Mouse (Mus musculus) left cerebral cortex, adult 2 months (tissue): ENCODE measurements at regions not wholly inside any gene's neighbourhood (a gene's known extent, or its start where the extent isn't known, plus 50 kb on each side); places are given as distances from the start of the nearest gene placed in this dataset.

Experiments used
- DNase-seq, 2 experiments: peaks; one replicate each; pipeline ENCODE4 v3.0.0; 2021 to 2022; ENCODE audit warnings: low spot score in 2 of 2, mixed read lengths in 1 of 2; ENCODE audit errors: extremely low spot score in 1 of 2
- H3K27ac ChIP-seq: fragments of 200-600 bp; 2 replicates; pipeline ENCODE4 v1.8.1; 2022
- H3K4me3 ChIP-seq: fragments of 200-600 bp; 2 replicates; pipeline ENCODE4 v1.8.1; 2022
- CTCF ChIP-seq: fragments of 200-600 bp; IDR thresholded peaks from 2 replicates; pipeline ENCODE4 v1.8.1; 2022; ENCODE audit warnings: antibody characterized with exemption, mild to moderate bottlenecking, moderate library complexity
- intact Hi-C: fragments of 180-260 bp; cut with DNase I; formaldehyde crosslinking; loops from one replicate; pipeline ENCODE4 v1.15.1; 2025

- H3K4me3 ChIP-seq: no peak overlapping the region
- no peak overlapping the region for H3K27ac ChIP-seq
- intact Hi-C loops: no loop called here
- no peak for TF ChIP-seq CTCF
- no peak for DNase-seq
Measured at GRCm38 (mm10) chr8:103235614-103236013, 450.2 kb upstream of the Cdh11 start.

GRCm38 (mm10) chr8:103238456-103238970, 453.1 kb upstream of the Cdh11 start:
- no peak for DNase-seq
- no peak overlapping the region for H3K27ac ChIP-seq
- intact Hi-C loops: no loop called here
- no peak for TF ChIP-seq CTCF
- no peak overlapping the region for H3K4me3 ChIP-seq

GRCm38 (mm10) chr8:103244169-103244568, 458.7 kb upstream of the Cdh11 start:
- DNase-seq: no peak
- H3K4me3 ChIP-seq: no peak overlapping the region
- no peak for TF ChIP-seq CTCF
- H3K27ac ChIP-seq: no peak overlapping the region
- intact Hi-C loops: no loop called here

DNA sequence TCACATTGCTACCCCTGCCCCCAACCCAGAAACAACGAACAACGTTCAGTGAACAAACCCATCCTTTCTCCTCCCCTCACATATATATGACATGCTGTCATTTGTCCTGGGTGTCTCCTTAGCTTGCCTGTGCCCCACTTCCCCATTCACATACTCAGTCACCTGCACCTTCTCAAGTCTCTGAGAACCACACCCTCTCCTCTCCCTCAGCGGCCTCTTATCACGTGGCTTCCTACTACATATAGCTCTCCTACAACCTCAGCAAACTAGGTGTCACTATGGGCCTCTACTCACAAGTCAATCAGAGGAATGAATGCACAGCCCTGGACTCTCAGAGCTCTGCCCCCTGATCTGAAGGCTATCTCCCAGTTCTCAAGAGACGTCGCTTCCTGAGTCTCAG, 459.2 kb upstream of the Cdh11 start:
- H3K4me3 ChIP-seq: no peak overlapping the region
- no peak for DNase-seq
- no peak for TF ChIP-seq CTCF
- H3K27ac ChIP-seq: no peak overlapping the region
- intact Hi-C loops: no loop called here

DNA sequence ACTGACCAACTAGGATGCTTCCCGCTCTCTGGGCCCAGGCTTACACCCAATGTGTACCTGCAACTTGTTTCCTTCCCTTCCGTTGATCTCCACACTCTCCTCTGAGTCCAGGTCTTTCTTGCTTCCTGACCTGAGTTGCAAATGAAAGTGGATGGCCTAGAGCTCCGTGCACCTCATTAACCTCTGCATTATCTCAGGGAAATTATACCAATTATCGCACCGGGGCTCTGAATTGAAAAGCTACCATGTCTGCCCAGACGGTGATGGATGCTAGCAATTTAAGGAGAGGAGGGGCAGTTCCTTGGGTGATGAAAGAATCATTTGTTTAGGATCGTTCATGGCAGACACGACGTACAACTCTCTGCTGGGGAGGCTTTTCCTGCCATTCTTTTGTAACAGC, 460.4 kb upstream of the Cdh11 start:
- Histone ChIP-seq H3K27ac (no peak overlapping the region), H3K4me3 (no peak overlapping the region)
- TF ChIP-seq CTCF: no peak
- no peak for DNase-seq
- intact Hi-C loops: no loop called here

DNA sequence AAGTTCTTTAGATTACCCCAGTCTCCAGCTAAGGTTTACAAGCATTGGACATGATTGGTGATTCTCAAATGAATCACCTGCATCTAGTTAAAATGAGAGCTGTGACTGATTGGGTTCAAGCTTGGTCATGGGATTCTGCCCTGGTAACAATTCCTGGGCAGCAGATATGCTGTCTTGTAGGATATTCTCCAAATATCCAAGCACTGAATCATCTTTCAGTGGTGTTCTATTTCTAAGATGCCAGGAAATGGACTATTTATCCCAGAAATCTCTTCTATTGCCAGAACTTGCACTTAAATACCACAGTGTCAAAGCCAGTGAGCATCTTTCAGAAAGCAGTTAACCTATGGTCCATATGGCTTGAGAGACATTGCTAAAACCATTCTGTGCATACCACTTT, 475.8 kb upstream of the Cdh11 start:
- TF ChIP-seq CTCF: no peak
- intact Hi-C loops: no loop called here
- no peak for DNase-seq
- H3K27ac ChIP-seq: no peak overlapping the region
- no peak overlapping the region for H3K4me3 ChIP-seq

DNA sequence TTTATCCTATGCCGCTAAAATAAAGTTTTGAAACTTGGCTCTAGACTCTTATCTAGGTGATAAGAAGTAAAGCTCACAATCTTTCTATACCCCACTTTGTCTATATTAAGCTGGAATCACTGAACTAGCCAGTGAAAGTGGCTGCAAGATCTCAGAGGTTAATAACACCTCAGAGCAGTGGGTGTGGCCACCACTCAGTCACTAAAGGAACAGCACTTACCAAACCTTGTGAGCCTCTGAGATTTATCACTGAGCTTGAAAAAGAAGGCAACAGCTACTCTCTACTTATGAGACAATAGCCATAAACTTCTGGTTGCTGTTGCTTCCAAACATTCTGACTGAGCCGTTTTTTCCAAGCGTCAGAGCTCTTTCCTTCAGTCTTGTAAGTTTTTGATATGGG, 484.6 kb upstream of the Cdh11 start:
- TF ChIP-seq CTCF: no peak
- DNase-seq: no peak
- intact Hi-C loops: no loop called here
- H3K27ac ChIP-seq: no peak overlapping the region
- H3K4me3 ChIP-seq: no peak overlapping the region

DNA sequence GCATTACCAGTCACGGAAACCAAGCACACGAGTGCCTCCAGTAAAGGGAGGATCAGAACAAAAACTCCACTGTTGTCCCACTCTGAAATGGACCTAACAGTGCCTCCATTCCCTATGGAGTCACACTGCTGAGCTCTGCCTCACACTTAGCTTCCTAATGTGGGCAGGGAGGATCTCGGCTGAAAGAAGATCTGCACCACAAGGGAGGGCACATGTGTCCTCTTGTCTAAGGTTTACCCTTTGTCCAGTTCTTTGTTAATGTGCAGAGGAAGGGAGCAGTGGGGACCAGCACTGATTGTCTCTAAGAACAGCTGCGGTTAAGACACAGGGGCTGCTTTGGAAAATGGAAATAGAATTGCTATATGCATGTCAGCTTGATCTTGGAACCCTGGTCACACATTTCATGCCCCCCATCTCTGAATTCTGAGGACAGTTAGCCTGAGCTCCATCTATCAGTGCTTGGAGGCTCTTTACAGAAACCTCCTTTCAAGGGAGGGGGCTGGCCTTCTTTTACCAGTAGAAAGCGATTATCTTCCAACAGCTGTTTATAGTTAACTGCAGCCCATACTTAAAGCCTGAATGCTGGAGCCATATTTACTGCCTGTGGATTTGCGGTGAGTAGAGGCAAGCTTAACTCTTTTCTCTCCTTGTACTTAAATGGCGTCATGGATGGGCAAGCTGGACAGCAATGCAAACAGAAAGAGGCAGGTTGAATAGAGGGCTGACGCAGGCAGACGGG, 485.5 kb upstream of the Cdh11 start:
- TF ChIP-seq CTCF: no peak
- no peak overlapping the region for H3K4me3 ChIP-seq
- intact Hi-C loops: no loop called here
- no peak for DNase-seq
- H3K27ac ChIP-seq: no peak overlapping the region

DNA sequence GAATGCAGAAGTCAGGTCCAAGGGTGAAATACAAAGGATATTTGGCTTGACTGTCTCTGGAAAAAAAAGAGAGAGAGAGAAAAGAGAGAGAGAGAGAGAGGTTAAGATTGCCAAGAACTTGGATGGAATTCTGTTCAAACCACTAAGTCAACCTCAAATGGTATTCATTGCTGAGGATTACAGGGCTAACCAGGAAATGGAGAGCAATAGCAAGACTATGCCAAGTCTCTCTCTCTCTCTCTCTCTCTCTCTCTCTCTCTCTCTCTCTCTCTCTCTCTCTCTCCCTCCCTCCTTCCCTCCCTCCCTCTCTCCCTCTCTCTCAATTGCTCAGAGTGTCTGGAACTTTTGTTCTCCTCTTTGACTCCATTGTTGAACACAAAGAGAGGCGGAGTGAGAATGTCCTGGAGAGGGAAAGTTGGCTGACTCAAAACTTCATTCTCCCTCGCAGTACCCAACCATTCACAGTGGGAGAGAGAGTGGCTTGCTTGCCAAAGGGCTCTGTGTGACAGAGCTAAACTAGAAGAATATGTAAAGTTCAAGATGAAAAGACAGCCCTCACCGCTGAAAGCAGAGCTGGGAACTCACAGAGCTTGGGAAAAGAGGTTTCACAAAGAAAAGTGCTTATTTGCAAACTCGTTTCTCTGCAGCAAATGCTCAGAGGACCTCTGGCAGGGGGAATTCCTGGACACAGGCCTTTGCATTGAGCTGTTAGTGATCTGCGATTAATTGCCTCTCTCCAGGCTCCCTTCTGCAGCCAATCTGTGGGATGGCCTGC, 487.1 kb upstream of the Cdh11 start:
- H3K4me3 ChIP-seq: no peak overlapping the region
- DNase-seq: peak in 1 of 2 experiments; percentile 17

GRCm38 (mm10) chr8:103273476-103273875, 488.0 kb upstream of the Cdh11 start:
- TF ChIP-seq CTCF: no peak
- intact Hi-C loops: no loop called here
- DNase-seq: no peak
- Histone ChIP-seq H3K4me3 (no peak overlapping the region), H3K27ac (no peak overlapping the region)

More for the DNA sequence above, 487.1 kb upstream of the Cdh11 start:
- no peak for TF ChIP-seq CTCF
- no peak overlapping the region for H3K27ac ChIP-seq
- intact Hi-C loops: loop anchor here (1.0 kb wide), 1 partner anchor 42 kb away; no protein-coding TSS in a partner anchor

- intact Hi-C loops: no loop called here
- no peak overlapping the region for H3K4me3 ChIP-seq
- DNase-seq: no peak
- no peak for TF ChIP-seq CTCF
- no peak overlapping the region for H3K27ac ChIP-seq
Measured at GRCm38 (mm10) chr8:103281801-103282200, 496.4 kb upstream of the Cdh11 start.

- no peak overlapping the region for H3K4me3 ChIP-seq
- peak in 1 of 2 experiments; percentile 26 for DNase-seq
- TF ChIP-seq CTCF: no peak
- H3K27ac ChIP-seq: no peak overlapping the region
- intact Hi-C loops: no loop called here
Measured at GRCm38 (mm10) chr8:103288561-103288974, 503.1 kb upstream of the Cdh11 start.
